Mouse (Mus musculus): ENCODE measurements around the gene Dusp6. TPM values are rescaled to one million over a fixed set of nuclear protein-coding genes. Genes with fewer than 3 reads are reported as not detected.

Gene Dusp6
- polyA plus RNA-seq, 1 experiment, result 29.3 TPM

DNA sequence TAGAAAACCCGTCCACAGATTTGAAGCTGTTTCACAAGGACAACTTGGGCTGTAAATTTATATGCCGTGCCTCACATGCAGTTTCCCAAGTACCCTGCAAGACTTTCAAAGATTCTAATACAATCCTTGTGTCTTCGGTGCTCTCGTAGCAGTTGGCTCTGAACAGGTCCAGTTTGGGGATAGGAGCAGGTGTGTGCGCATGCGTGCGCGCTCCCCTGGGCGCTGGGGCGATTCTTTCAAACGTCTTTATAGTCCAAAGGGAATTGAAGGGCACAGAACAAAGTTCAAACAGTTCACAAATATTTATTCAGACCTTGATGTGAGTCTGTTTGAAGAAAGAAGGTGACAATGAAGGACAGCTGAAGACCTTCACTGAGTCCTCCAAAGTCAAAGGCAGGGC lies 8.0 kb downstream of the Dusp6 start:
- DNase-seq (ENCODE audit: low spot score), result no peak

- DNase-seq (ENCODE audit: low spot score), result no peak
Observed at GRCm38 (mm10) chr10:99273006-99273405, 10.0 kb downstream of the Dusp6 start.

DNA sequence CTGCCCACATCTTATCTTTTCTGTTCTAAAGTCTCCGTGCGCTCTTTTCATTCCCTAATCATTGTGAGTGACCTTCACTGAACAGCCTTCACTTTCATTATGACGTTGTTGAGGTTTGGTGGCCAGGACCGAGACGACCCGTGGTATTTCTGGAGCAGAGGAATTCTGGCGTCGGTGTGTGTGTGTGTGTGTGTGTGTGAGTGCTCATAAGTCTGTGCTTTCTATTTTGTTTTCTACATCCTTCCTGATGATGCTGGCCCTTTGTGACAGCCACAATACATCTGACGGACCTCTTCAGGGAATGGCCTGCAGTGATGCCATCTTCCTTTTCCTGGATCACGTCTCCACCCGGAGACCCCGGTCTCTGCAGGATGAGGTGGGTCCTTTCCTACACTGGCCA lies 11.6 kb downstream of the Dusp6 start:
- DNase-seq (ENCODE audit: low spot score), result no peak

DNA sequence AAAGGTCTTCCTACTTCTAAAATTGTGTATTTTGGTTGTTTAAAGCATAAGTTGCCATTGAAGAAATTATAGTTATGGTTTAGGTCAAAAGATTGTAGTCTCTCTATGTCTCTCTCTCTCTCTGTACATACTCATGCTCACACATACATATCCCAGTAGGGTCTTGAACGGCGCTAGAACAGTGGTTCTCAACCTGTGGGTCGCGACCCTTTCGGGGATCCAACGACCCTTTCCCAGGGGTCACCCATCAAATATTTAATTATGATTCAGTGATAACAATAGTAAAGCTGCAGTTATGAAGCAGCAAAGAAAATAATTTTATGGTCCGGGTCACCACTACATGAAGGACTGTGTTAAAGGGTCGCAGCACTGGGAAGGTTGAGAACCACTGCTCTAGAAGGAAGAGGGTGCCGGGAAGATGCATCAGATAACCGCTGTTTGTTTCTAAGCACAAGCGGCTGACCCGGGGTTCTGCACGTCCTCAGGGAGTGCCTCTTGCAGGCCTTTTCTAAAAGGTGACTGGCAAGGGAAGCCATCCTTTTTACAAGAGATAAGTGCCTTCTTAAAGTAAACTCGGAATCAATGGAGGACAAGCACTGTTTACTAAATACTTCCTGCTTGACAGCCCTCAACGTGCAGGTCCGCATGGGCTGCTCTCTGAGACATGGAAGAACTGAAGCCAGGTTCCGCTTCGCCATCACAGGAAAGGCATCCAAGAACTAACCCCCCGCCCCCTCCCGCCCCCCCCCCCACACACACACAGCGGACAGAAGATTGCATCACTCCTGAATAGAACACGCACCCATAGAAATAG lies 16.2 kb downstream of the Dusp6 start:
- DNase-seq (ENCODE audit: low spot score), result no peak

DNA sequence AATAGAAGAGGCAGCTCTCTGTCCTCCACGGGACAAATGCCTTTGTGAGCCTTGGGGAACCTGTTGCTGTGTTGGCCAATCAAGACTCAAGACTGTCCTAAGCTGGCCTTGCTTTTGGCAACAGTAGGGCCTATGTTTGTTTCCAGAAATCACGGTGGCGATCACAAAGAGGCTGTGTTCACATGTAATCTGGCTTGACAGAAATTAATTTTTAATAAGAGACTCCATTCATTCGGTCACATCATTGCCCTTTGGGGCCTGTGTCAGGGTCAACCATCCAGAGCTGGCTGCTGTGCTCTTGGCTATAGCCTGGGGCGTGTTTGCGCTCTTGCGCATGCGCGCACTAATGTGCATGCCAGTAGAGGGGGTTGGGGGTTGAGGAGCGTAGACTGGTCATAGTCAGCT lies 21.0 kb downstream of the Dusp6 start:
- DNase-seq (ENCODE audit: low spot score), result no peak

DNA sequence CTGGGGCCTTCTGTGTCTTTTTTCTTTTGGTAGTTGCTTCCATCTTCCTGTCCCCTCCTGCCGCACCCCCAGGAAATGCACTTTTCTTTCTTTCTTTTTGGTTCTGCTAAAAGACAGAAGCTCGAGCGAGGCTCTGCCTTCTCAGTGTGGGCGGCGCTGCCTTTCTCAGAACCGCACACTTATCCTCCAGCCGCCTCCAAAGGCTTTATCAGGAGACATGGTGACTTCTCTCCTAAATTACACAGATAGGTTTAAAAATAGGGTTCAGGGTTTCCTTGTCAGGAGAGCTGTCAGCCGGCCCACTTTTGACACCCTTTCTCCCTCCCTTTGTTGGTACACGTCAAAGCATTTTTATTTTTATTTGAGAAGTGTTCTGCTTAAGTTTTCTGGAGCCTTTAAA lies 21.9 kb downstream of the Dusp6 start:
- DNase-seq (ENCODE audit: low spot score), result no peak

DNA sequence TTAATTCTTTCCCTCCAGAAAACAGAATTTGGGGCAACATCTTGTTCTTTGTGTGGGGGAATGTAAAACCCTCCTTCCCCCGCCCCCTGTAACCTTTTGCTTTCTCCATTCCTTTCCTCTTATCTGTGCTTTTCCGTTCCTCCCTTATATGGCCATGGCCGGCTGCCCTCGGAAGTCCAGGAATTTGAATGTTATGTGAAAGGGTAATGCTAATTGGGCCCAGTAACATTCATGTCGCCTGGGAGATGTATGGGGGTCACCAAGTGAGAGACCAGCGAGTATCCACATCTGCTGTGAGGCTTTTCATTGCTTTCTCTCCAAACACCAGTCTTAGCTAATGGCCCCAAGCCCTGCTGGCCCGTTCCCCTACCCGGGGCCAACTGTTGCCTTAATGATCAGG lies 22.7 kb downstream of the Dusp6 start:
- DNase-seq (ENCODE audit: low spot score), result no peak

GRCm38 (mm10) chr10:99286213-99286612 lies 23.2 kb downstream of the Dusp6 start:
- DNase-seq (ENCODE audit: low spot score), result no peak

DNA sequence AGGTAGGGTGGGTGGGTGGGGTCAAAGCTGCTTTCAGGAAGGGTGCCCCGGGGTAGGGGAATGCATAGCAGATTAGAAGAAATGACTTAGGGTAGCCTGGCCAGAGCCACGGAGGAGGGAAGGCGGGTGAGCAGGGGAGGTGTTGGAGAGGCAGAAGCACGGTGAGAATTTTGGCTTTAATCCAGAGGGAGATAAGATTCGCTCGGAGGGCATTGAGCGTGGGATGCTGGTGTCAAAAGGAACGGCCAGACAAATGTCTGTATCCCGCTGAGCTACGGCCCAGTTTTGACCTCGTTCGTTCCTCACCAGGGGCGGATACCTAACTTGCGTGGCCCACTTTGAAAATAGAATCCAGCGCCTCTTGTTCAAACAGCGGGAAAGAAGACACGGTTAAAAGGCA lies 23.8 kb downstream of the Dusp6 start:
- DNase-seq (ENCODE audit: low spot score), result no peak

DNA sequence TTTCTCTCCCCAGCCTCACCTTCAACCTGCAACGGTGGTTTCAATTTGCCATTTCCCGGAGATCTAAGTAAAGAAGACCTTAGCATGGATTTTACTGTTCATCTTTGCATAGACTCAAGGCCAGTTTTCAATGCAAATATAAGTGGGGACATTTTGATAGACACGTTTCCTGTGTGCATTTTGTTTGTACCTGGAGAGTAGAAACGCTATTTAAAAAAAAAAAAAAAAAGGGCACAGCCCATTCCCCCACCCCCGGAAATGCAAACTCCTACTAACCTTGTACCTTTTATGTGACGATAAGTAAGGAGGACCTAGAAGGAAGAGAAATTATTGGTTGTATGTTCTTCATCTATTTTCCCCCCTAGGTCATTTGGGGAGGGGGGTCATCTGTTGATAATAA lies 24.2 kb downstream of the Dusp6 start:
- no peak for DNase-seq (ENCODE audit: low spot score)

GRCm38 (mm10) chr10:99289176-99289575 lies 26.1 kb downstream of the Dusp6 start:
- DNase-seq (ENCODE audit: low spot score), result no peak

- DNase-seq (ENCODE audit: low spot score), result no peak
Observed at GRCm38 (mm10) chr10:99293111-99293640, 30.1 kb downstream of the Dusp6 start.

DNA sequence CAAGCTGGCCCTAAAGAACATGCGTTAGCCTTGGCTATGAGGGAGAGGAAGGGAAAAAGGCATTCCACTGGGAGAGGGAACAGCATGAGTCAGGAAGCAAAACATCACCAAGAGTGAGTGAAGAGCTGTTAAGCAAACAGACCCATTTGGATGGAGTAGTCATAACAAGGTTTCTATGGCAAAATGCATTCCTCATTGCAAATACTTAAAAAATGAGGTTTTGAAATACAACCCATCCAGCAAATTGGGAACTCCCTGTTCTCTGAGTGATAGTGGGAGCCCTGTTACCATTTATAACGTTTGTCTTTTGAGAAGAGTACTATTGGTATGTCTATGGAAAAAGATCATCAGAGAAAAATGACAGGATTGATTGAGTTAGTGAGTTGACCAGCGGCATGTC lies 34.7 kb downstream of the Dusp6 start:
- DNase-seq (ENCODE audit: low spot score), result no peak

DNA sequence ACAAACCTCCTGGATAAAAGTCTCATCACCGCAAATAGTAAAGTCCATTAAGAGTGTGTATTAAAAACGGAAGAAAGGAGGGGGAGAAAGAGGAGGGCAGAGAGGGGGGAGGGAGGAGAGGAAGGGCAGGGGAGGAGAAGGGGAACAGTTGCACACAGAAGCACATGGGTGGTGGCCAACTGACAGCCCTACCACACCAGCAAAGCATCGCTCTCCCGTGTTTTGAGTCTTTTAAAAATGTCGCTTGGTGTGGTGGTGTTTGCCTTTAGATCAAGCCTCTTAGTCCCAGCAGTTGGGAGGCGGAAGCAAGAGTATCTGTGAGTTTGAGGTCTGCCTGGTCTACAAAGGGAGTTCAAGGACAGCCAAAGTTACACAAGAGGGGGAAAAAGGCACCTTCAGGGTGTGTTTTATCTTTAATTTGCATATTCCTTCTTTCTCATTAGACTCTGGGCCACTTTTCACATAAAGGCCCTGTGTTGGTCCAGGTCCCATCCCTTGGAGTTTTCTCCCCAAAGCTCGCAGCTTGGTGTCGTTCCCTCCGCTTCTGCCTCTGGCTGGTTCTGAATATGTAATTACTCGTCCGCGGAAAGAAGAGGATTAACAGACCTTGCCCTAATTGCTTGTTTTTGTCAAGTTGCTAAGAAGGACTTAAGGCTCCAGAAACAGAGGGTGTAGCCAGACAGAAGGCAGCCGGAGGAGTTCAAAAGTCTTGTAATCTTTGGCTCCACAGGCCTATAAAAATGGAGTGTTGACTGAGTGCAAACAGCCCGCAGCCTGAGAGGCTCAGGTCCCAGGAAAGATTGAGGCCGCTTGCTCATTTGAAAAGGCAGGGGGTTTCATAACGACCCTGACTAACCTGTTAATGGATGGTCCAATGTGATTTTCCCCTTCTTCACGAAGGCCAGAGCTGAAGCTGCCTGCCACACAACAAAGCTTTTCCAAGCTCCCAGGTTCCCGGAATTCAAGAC lies 35.6 kb downstream of the Dusp6 start:
- no peak for DNase-seq (ENCODE audit: low spot score)

- DNase-seq (ENCODE audit: low spot score), result no peak
Observed at GRCm38 (mm10) chr10:99299303-99299702, 36.3 kb downstream of the Dusp6 start.

GRCm38 (mm10) chr10:99302051-99302450 lies 39.0 kb downstream of the Dusp6 start:
- no peak for DNase-seq (ENCODE audit: low spot score)

GRCm38 (mm10) chr10:99308837-99309236 lies 45.8 kb downstream of the Dusp6 start:
- DNase-seq (ENCODE audit: low spot score), result no peak

DNA sequence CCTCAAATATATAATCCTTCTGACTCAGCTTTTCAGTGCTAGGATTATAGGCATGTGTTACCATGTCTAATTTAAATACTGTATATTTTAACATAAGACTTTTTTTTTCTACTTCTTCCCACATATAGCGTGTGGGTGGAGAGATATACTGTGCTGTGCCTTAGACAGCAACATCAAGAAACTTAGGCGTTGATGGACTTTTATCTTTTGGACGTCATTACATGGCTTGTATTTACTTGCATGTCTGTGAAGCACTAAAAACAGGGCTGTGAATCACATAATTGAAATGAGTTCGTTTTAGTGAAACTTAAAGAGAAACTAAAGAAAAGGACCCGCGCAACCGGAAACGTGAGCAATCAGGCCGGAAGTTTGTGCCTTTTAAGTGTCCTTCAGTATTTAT lies 46.6 kb downstream of the Dusp6 start:
- DNase-seq (ENCODE audit: low spot score), result no peak

DNA sequence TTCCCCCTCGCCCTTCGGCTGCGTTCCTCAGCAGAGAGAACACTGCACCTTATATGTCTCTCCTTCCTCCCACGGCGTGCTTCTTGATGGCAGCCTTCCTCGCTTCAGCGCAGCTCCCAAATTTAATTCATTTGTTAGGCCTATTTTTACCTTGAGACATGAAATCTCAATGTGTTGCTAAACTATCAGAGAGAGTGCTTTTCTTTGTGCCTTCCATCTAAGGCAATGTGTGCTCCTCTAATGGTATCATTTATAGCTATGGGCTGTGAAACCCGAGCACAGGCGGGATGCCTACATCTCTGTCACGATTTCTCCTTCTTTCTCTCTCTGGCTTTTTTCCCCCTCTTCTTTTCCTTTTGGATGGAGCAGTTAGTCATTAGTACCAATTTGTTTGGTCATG lies 47.2 kb downstream of the Dusp6 start:
- no peak for DNase-seq (ENCODE audit: low spot score)

DNA sequence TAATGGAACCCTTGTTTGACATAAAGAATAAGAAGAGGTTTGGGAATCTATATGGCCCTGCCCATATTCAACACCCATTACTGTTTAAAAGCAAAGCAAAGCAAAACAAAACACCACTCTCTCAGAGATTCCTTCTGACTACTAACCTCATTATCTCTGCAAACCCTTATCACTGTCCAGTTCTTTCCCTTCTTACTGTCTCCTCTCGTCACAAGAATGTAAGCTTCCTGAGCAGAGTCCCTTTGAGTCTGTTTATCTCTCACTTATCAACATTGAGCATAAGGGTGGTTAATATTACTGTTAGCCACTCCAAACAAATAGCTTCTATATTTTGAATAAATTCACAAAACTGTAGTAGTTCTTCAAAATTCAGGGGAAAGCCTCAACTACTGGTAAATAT lies 48.9 kb downstream of the Dusp6 start:
- no peak for DNase-seq (ENCODE audit: low spot score)

DNA sequence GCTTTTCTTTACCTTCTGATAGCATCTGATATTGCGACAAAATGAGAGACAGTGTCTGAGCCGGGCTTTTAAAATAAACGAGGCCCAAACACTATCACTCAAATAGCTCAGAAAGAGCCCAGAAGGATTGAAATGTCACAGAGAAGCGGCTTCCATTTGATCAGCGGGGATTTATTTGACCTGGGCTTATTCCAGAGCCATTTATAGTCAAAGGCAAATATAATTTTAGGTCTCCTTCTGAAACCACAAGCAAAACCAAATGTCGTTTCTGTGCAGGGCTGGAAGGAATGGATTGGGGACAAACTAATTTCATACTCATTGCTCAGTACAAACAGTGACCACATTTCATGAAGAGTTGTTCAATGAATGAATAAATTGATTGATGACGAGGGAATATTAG lies 51.3 kb downstream of the Dusp6 start:
- no peak for DNase-seq (ENCODE audit: low spot score)

DNA sequence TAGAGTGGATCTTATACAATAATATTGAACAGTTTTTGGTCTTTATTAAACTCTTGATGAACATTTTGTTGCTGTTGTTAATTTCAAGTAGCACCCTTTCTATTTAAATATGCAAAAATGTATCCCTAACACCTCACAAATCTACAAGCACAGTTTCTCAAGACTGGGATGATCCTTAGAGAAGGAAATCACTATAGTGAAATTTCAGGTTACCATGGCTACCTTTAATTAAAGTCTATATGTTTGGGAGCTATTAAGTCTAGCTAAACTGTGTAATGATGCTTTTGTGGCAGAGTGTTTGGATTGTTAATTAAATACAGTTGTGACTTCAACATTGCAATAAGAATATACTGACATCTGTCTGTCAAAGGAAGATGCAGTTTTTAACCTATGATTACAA lies 54.0 kb downstream of the Dusp6 start:
- no peak for DNase-seq (ENCODE audit: low spot score)
